Mouse (Mus musculus): ENCODE measurements around the gene Traf7.

- TF ChIP-seq MYOD1 (IDR thresholded peaks at IDR 0.05; ENCODE audit: control insufficient read depth, insufficient read length, low read depth) = no peak
- no peak for TF ChIP-seq CTCF (IDR thresholded peaks at IDR 0.05; ENCODE audit: control insufficient read depth, insufficient read depth, insufficient read length)
Observed at GRCm38 (mm10) chr17:24527315-24527714, 423 bp downstream of the Traf7 start.

All from C2C12 (cell line).